In the genomic region with DNA sequence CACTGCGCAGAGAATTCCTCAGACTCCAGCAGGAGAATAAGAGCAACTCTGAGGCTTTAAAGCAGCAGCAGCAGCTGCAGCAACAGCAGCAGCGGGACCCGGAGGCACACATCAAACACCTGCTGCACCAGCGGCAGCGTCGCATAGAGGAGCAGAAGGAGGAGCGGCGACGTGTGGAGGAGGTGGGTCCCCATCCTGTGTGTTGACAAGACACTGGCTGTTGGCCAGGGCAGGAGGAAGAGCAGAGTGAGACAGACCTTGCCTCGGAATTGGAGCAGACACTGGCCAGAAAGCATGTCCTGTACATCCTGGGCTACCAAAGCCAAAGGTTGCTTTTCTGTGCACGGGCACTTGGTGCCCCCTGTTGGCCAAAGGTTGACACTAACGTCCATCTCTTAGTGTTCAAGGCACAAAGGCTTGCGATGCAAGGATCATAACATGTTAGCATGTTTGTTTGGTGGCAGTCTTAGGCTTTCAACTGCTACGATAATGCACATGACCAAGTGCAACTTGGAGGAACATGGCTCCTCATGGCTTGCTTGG, we compare ENCODE assay signal across 9 mouse cellular contexts. TPM values are rescaled to one million over a fixed set of nuclear protein-coding genes. Genes with fewer than 3 reads are reported as not detected.
DNase-seq lines count a peak whose midpoint lies in the region; ATAC-seq and TF ChIP-seq lines count a peak whose summit lies in the region.
"Had no signal": no experiment of that assay in that cellular context is flagged by ENCODE, and none has a peak within 500 bp of the region (broad histone marks: within the 10 kb centered on the region; RNA-seq: fewer than 3 reads in every experiment).

No protein-coding gene starts in this region.

- H3K4me1 ChIP-seq in forebrain, embryonic 13.5 days: no peaks in the 10 kb centered on the region
- H3K4me1 ChIP-seq in forebrain, embryonic 16.5 days (replicated peaks; ENCODE audit: control insufficient read depth, insufficient read depth, low read length): no peaks in the 10 kb centered on the region
- H3K4me1 ChIP-seq in embryonic facial prominence, embryonic 11.5 days (ENCODE audit: control insufficient read depth, insufficient read depth, low read length): no peaks in the 10 kb centered on the region
- no peaks in the 10 kb centered on the region for H3K4me1 ChIP-seq in hindbrain, postnatal 0 days (ENCODE audit: insufficient read depth, low read length)

- no peak overlapping the region for H3K9ac ChIP-seq in forebrain, embryonic 13.5 days
- no peak overlapping the region for H3K9ac ChIP-seq in forebrain, embryonic 16.5 days (replicated peaks; ENCODE audit: low read depth, low read length)
- no peak overlapping the region for H3K9ac ChIP-seq in embryonic facial prominence, embryonic 11.5 days (replicated peaks; ENCODE audit: low read length)
- H3K9ac ChIP-seq in hindbrain, postnatal 0 days (replicated peaks; ENCODE audit: low read length): no peak overlapping the region

- no peak overlapping the region for H3K4me3 ChIP-seq in forebrain, embryonic 13.5 days
- H3K4me3 ChIP-seq in forebrain, embryonic 16.5 days (replicated peaks; ENCODE audit: low read length): no peak overlapping the region
- H3K4me3 ChIP-seq in embryonic facial prominence, embryonic 11.5 days (ENCODE audit: low read depth, low read length): no peak overlapping the region
- H3K4me3 ChIP-seq in hindbrain, postnatal 0 days (ENCODE audit: low read length): no peak overlapping the region

- WGBS in forebrain, embryonic 13.5 days: 61% methylated on average over 14 of the region's 14 CpGs
- 58% methylated on average over 14 of the region's 14 CpGs for WGBS in forebrain, embryonic 16.5 days
- 66% methylated on average over 14 of the region's 14 CpGs for WGBS in embryonic facial prominence, embryonic 11.5 days
- WGBS in hindbrain, postnatal 0 days: 50% methylated on average over 14 of the region's 14 CpGs

- no peak for ATAC-seq in forebrain, embryonic 13.5 days
- no peak for ATAC-seq in forebrain, embryonic 16.5 days
- ATAC-seq in embryonic facial prominence, embryonic 11.5 days (replicated peaks; ENCODE audit: insufficient number of reproducible peaks, low FRiP score, low TSS enrichment, low read depth): no peak
- peak; percentile 62 for ATAC-seq in hindbrain, postnatal 0 days
- ATAC-seq: Patski had no signal

- no peaks in the 10 kb centered on the region for H3K9me3 ChIP-seq in forebrain, embryonic 13.5 days (replicated peaks)
- H3K9me3 ChIP-seq in forebrain, embryonic 16.5 days (ENCODE audit: control insufficient read depth, low read length): no peaks in the 10 kb centered on the region
- H3K9me3 ChIP-seq in embryonic facial prominence, embryonic 11.5 days (replicated peaks; ENCODE audit: control insufficient read depth, low read length): no peaks in the 10 kb centered on the region
- no peaks in the 10 kb centered on the region for H3K9me3 ChIP-seq in hindbrain, postnatal 0 days (ENCODE audit: low read length)

- peak; percentile 55 to 60 for DNase-seq in adrenal gland, postnatal 4 days (ENCODE audit: low spot score in 2 of 2)
- DNase-seq in embryonic facial prominence, embryonic 11.5 days (ENCODE audit: low spot score): peak; percentile 82
- peak; percentile 88 for DNase-seq in hindbrain, postnatal 0 days (ENCODE audit: low spot score)
- peak; percentile 69 for DNase-seq in left cerebral cortex, postnatal 25 days (ENCODE audit: low spot score in 2 of 2)
- DNase-seq in naive thymus-derived CD4-positive, alpha-beta T cell, adult 2 months (ENCODE audit: low read depth): peak; percentile 90
- peak; percentile 84 for DNase-seq in splenic B cell, adult 2 months (ENCODE audit: low read depth, low spot score)

- TF ChIP-seq CTCF in hindbrain, postnatal 0 days (IDR thresholded peaks at IDR 0.05; ENCODE audit: low read depth): peak; percentile 97

- peak overlapping the region; percentile 31; the same call in 1 of the 2 replicates for H3K27ac ChIP-seq in forebrain, embryonic 13.5 days
- no peak overlapping the region for H3K27ac ChIP-seq in forebrain, embryonic 16.5 days (ENCODE audit: low read length)
- no peak overlapping the region for H3K27ac ChIP-seq in embryonic facial prominence, embryonic 11.5 days (replicated peaks; ENCODE audit: low read depth, low read length)
- H3K27ac ChIP-seq in hindbrain, postnatal 0 days: no peak overlapping the region

- no peaks in the 10 kb centered on the region for H3K27me3 ChIP-seq in forebrain, embryonic 13.5 days
- no peaks in the 10 kb centered on the region for H3K27me3 ChIP-seq in forebrain, embryonic 16.5 days (replicated peaks; ENCODE audit: control insufficient read depth, insufficient read depth, low read length)
- no peaks in the 10 kb centered on the region for H3K27me3 ChIP-seq in embryonic facial prominence, embryonic 11.5 days (ENCODE audit: control insufficient read depth, insufficient read depth, low read length)
- no peaks in the 10 kb centered on the region for H3K27me3 ChIP-seq in hindbrain, postnatal 0 days (ENCODE audit: insufficient read depth, low read length)
- H3K27me3 ChIP-seq in splenic B cell, adult 2 months (ENCODE audit: control insufficient read depth, insufficient read depth, low read length, poor library complexity, severe bottlenecking): no peaks in the 10 kb centered on the region
- H3K27me3 ChIP-seq: Patski had no signal

- H3K36me3 ChIP-seq in forebrain, embryonic 13.5 days (ENCODE audit: poor library complexity, severe bottlenecking): peaks cover 86% of the 10 kb centered on the region
- H3K36me3 ChIP-seq in forebrain, embryonic 16.5 days (ENCODE audit: control insufficient read depth, insufficient read depth): peaks cover 33% of the 10 kb centered on the region
- H3K36me3 ChIP-seq in embryonic facial prominence, embryonic 11.5 days (replicated peaks; ENCODE audit: control insufficient read depth, insufficient read depth, low read depth, low read length): peaks cover 12% of the 10 kb centered on the region
- peaks cover 65% of the 10 kb centered on the region for H3K36me3 ChIP-seq in hindbrain, postnatal 0 days (ENCODE audit: insufficient read depth, low read length)
- peaks cover 1% of the 10 kb centered on the region; the same call in 1 of the 2 replicates for H3K36me3 ChIP-seq in splenic B cell, adult 2 months (ENCODE audit: control insufficient read depth, insufficient read depth, low read length, poor library complexity, severe bottlenecking)

- no peak overlapping the region for H3K4me2 ChIP-seq in forebrain, embryonic 13.5 days
- H3K4me2 ChIP-seq in forebrain, embryonic 16.5 days (ENCODE audit: low read length): no peak overlapping the region
- H3K4me2 ChIP-seq in embryonic facial prominence, embryonic 11.5 days (ENCODE audit: low read depth, low read length): no peak overlapping the region
- H3K4me2 ChIP-seq in hindbrain, postnatal 0 days (ENCODE audit: low read depth, low read length): no peak overlapping the region

- intact Hi-C loops in left cerebral cortex, postnatal 25 days (cut with DNase I): loop anchor here (2.0 kb wide), 1 partner anchor 88 kb away; no protein-coding TSS in a partner anchor

RNA-seq across cellular contexts. Expression of a gene that starts 10.6 kb away (rescaled TPM):
- polyA plus RNA-seq in forebrain, embryonic 13.5 days (2015; fragmentation: Nextera tagmentation; extraction: Ambion mirVana): not detected in 2 replicates
- polyA plus RNA-seq in forebrain, embryonic 16.5 days (2015; fragmentation: Nextera tagmentation; extraction: Ambion mirVana): not detected in 2 replicates
- total RNA-seq in adrenal gland, postnatal 4 days (2021): not detected
- not detected in 2 replicates for polyA plus RNA-seq in embryonic facial prominence, embryonic 11.5 days (2014; fragmentation: Nextera tagmentation; extraction: Ambion mirVana)
- total RNA-seq in hindbrain, postnatal 0 days (2014; rRNA removed): not detected in 2 replicates
- not detected in 2 replicates for polyA plus RNA-seq in hindbrain, postnatal 0 days (2015; fragmentation: Nextera tagmentation; extraction: Ambion mirVana)
- total RNA-seq in left cerebral cortex, postnatal 25 days (2021): not detected
- polyA plus RNA-seq: Patski had no signal

RNA-seq across cellular contexts. Expression of a gene that starts 13.9 kb away (rescaled TPM):
- not detected in 2 replicates for polyA plus RNA-seq in forebrain, embryonic 13.5 days (2015; fragmentation: Nextera tagmentation; extraction: Ambion mirVana)
- polyA plus RNA-seq in forebrain, embryonic 16.5 days (2015; fragmentation: Nextera tagmentation; extraction: Ambion mirVana): 0.39 TPM in 1 of 2 replicates, not detected in the other
- total RNA-seq in adrenal gland, postnatal 4 days (2021): under 1 TPM in 1 of 2 experiments, not detected in 1; 0.36 TPM
- polyA plus RNA-seq in embryonic facial prominence, embryonic 11.5 days (2014; fragmentation: Nextera tagmentation; extraction: Ambion mirVana): not detected in 2 replicates
- 4.5 TPM in 1 of 2 replicates, not detected in the other for total RNA-seq in hindbrain, postnatal 0 days (2014; rRNA removed)
- 0.42 and 0.59 TPM in 2 replicates for polyA plus RNA-seq in hindbrain, postnatal 0 days (2015; fragmentation: Nextera tagmentation; extraction: Ambion mirVana)
- not detected for total RNA-seq in left cerebral cortex, postnatal 25 days (2021)
- polyA plus RNA-seq: Patski had no signal

RNA-seq across cellular contexts. Expression of a gene that starts 33.8 kb away (rescaled TPM):
- 0.15 and 0.30 TPM in 2 replicates for polyA plus RNA-seq in forebrain, embryonic 13.5 days (2015; fragmentation: Nextera tagmentation; extraction: Ambion mirVana)
- polyA plus RNA-seq in forebrain, embryonic 16.5 days (2015; fragmentation: Nextera tagmentation; extraction: Ambion mirVana): 0.15 and 0.17 TPM in 2 replicates
- total RNA-seq in adrenal gland, postnatal 4 days (2021): 1 to 10 TPM in 1 of 2 experiments, under 1 TPM in 1; 0.28 to 1.2 TPM
- 0.93 and 1.3 TPM in 2 replicates for polyA plus RNA-seq in embryonic facial prominence, embryonic 11.5 days (2014; fragmentation: Nextera tagmentation; extraction: Ambion mirVana)
- not detected in 2 replicates for total RNA-seq in hindbrain, postnatal 0 days (2014; rRNA removed)
- 0.24 and 0.42 TPM in 2 replicates for polyA plus RNA-seq in hindbrain, postnatal 0 days (2015; fragmentation: Nextera tagmentation; extraction: Ambion mirVana)
- not detected for total RNA-seq in left cerebral cortex, postnatal 25 days (2021)

RNA-seq across cellular contexts. Expression of a gene that starts 41.9 kb away (rescaled TPM):
- 108 and 119 TPM in 2 replicates for polyA plus RNA-seq in forebrain, embryonic 13.5 days (2015; fragmentation: Nextera tagmentation; extraction: Ambion mirVana)
- polyA plus RNA-seq in forebrain, embryonic 16.5 days (2015; fragmentation: Nextera tagmentation; extraction: Ambion mirVana): 133 and 135 TPM in 2 replicates
- total RNA-seq in adrenal gland, postnatal 4 days (2021): 100 to 1,000 TPM; 100 to 106 TPM
- polyA plus RNA-seq in embryonic facial prominence, embryonic 11.5 days (2014; fragmentation: Nextera tagmentation; extraction: Ambion mirVana): 81.9 and 92.8 TPM in 2 replicates
- 70.2 and 87.3 TPM in 2 replicates for total RNA-seq in hindbrain, postnatal 0 days (2014; rRNA removed)
- polyA plus RNA-seq in hindbrain, postnatal 0 days (2015; fragmentation: Nextera tagmentation; extraction: Ambion mirVana): 100 and 105 TPM in 2 replicates
- 10 to 100 TPM; 78.6 to 81.4 TPM for total RNA-seq in left cerebral cortex, postnatal 25 days (2021)

RNA-seq across cellular contexts. Expression of a gene that starts 42.2 kb away (rescaled TPM):
- polyA plus RNA-seq in forebrain, embryonic 13.5 days (2015; fragmentation: Nextera tagmentation; extraction: Ambion mirVana): 156 and 165 TPM in 2 replicates
- 159 and 174 TPM in 2 replicates for polyA plus RNA-seq in forebrain, embryonic 16.5 days (2015; fragmentation: Nextera tagmentation; extraction: Ambion mirVana)
- 100 to 1,000 TPM; 153 TPM for total RNA-seq in adrenal gland, postnatal 4 days (2021)
- polyA plus RNA-seq in embryonic facial prominence, embryonic 11.5 days (2014; fragmentation: Nextera tagmentation; extraction: Ambion mirVana): 144 and 150 TPM in 2 replicates
- total RNA-seq in hindbrain, postnatal 0 days (2014; rRNA removed): 154 and 160 TPM in 2 replicates
- 168 and 171 TPM in 2 replicates for polyA plus RNA-seq in hindbrain, postnatal 0 days (2015; fragmentation: Nextera tagmentation; extraction: Ambion mirVana)
- 100 to 1,000 TPM; 110 to 117 TPM for total RNA-seq in left cerebral cortex, postnatal 25 days (2021)
